ENCODE assay signal across 7 mouse cellular contexts in genomic region chr9:62364216-62364615, GRCm38 (mm10). TPM values are rescaled to one million over a fixed set of nuclear protein-coding genes. Genes with fewer than 3 reads are reported as not detected.
DNase-seq lines count a peak whose midpoint lies in the region; ATAC-seq and TF ChIP-seq lines count a peak whose summit lies in the region.

No protein-coding gene starts in this region.

- DNase-seq in lung, adult 2 months = peak; percentile 10
- DNase-seq in lung, postnatal 10 days = no peak
- DNase-seq in MN1 (ENCODE audit: low spot score) = no peak
- DNase-seq in thymus, postnatal 4 days = no peak

- WGBS in lung, adult 2 months = 40% methylated on average over 6 of the region's 6 CpGs
- 9% methylated on average over 6 of the region's 6 CpGs for WGBS in forebrain, embryonic 15.5 days
- 28% methylated on average over 6 of the region's 6 CpGs for WGBS in limb, embryonic 13.5 days
- 23% methylated on average over 3 of the region's 6 CpGs for WGBS in stomach, embryonic 14.5 days

- no peaks in the 10 kb centered on the region for H3K9me3 ChIP-seq in forebrain, embryonic 15.5 days
- H3K9me3 ChIP-seq in limb, embryonic 13.5 days = no peaks in the 10 kb centered on the region
- H3K9me3 ChIP-seq in stomach, embryonic 14.5 days (ENCODE audit: control insufficient read depth, low read depth, low read length) = no peaks in the 10 kb centered on the region

- H3K36me3 ChIP-seq in forebrain, embryonic 15.5 days = no peaks in the 10 kb centered on the region
- peaks cover 3% of the 10 kb centered on the region; the same call in 1 of the 2 replicates for H3K36me3 ChIP-seq in limb, embryonic 13.5 days
- H3K36me3 ChIP-seq in stomach, embryonic 14.5 days (ENCODE audit: control insufficient read depth, insufficient read depth, low read length) = no peaks in the 10 kb centered on the region

- no peak overlapping the region for H3K4me3 ChIP-seq in lung, adult 2 months (replicated peaks; ENCODE audit: extremely low read depth, low read depth, low read length)
- peak overlapping the region; percentile 33 for H3K4me3 ChIP-seq in forebrain, embryonic 15.5 days
- H3K4me3 ChIP-seq in limb, embryonic 13.5 days = peak overlapping the region; percentile 37; the same call in 1 of the 2 replicates
- no peak overlapping the region for H3K4me3 ChIP-seq in stomach, embryonic 14.5 days (ENCODE audit: low read depth, low read length)

- peaks cover 59% of the 10 kb centered on the region for H3K4me1 ChIP-seq in lung, adult 2 months (ENCODE audit: control insufficient read depth, insufficient read depth, low read length)
- peaks cover 90% of the 10 kb centered on the region for H3K4me1 ChIP-seq in forebrain, embryonic 15.5 days
- peaks cover 100% of the 10 kb centered on the region for H3K4me1 ChIP-seq in limb, embryonic 13.5 days
- H3K4me1 ChIP-seq in stomach, embryonic 14.5 days (ENCODE audit: control insufficient read depth, insufficient read depth, low read length) = peaks cover 84% of the 10 kb centered on the region

- H3K9ac ChIP-seq in forebrain, embryonic 15.5 days (replicated peaks) = peak overlapping the region; percentile 53; the same call in 1 of the 2 replicates
- H3K9ac ChIP-seq in limb, embryonic 13.5 days = no peak overlapping the region; the same call in 1 of the 2 replicates
- no peak overlapping the region for H3K9ac ChIP-seq in stomach, embryonic 14.5 days (replicated peaks; ENCODE audit: low read depth, low read length)

- no peak for TF ChIP-seq CTCF in lung, adult 2 months (IDR thresholded peaks at IDR 0.05; ENCODE audit: insufficient read depth, low read length)

- no peak for ATAC-seq in forebrain, embryonic 15.5 days (replicated peaks)
- ATAC-seq in limb, embryonic 13.5 days (ENCODE audit: low FRiP score, low read depth) = no peak
- ATAC-seq in stomach, embryonic 14.5 days (ENCODE audit: insufficient number of reproducible peaks, insufficient read depth, low FRiP score, low read depth) = no peak

- H3K27me3 ChIP-seq in forebrain, embryonic 15.5 days = no peaks in the 10 kb centered on the region
- H3K27me3 ChIP-seq in limb, embryonic 13.5 days = no peaks in the 10 kb centered on the region
- no peaks in the 10 kb centered on the region for H3K27me3 ChIP-seq in stomach, embryonic 14.5 days (ENCODE audit: control insufficient read depth, insufficient read depth, low read length)

- TF ChIP-seq POLR2A in lung, adult 2 months (IDR thresholded peaks at IDR 0.05; ENCODE audit: borderline replicate concordance, extremely low read depth, low read depth, low read length) = no peak

- peak overlapping the region; percentile 67 for H3K4me2 ChIP-seq in forebrain, embryonic 15.5 days (replicated peaks)
- peak overlapping the region; percentile 72 for H3K4me2 ChIP-seq in limb, embryonic 13.5 days (replicated peaks)
- H3K4me2 ChIP-seq in stomach, embryonic 14.5 days (replicated peaks; ENCODE audit: low read depth, low read length) = peak overlapping the region; percentile 61

- peak overlapping the region; percentile 86 for H3K27ac ChIP-seq in forebrain, embryonic 15.5 days (replicated peaks)
- H3K27ac ChIP-seq in limb, embryonic 13.5 days = no peak overlapping the region
- no peak overlapping the region for H3K27ac ChIP-seq in stomach, embryonic 14.5 days (ENCODE audit: low read length)

RNA-seq across cellular contexts. Expression of gene Anp32a, which starts 23.1 kb away (rescaled TPM):
- polyA plus RNA-seq in lung, adult 2 months (2012; rRNA removed) = 28.9 and 58.2 TPM in 2 replicates
- 168 and 174 TPM in 2 replicates for polyA plus RNA-seq in forebrain, embryonic 15.5 days (2015; fragmentation: Nextera tagmentation; extraction: Ambion mirVana)
- polyA plus RNA-seq in limb, embryonic 13.5 days (2015; fragmentation: Nextera tagmentation; extraction: Ambion mirVana) = 214 and 225 TPM in 2 replicates
- 108 and 118 TPM in 2 replicates for polyA plus RNA-seq in stomach, embryonic 14.5 days (2014; fragmentation: Nextera tagmentation; extraction: Ambion mirVana)

Comparison
In these comparisons a context has a peak if more than half of its experiments do, and no peak if none do; other contexts are left out.
1. H3K4me3 ChIP-seq: peak in forebrain, embryonic 15.5 days (single experiment) and limb, embryonic 13.5 days (single experiment); none in lung, adult 2 months (single experiment) and stomach, embryonic 14.5 days (single experiment).
2. Peak in every context shown above with its lines, with median percentiles within 50 percentile points of each other: H3K4me2 ChIP-seq.